Mouse (Mus musculus) lung, postnatal 10 days (tissue): ENCODE measurements at regions not wholly inside any gene's neighbourhood (a gene's known extent, or its start where the extent isn't known, plus 50 kb on each side); places are given as distances from the start of the nearest gene placed in this dataset.

Source experiments
- DNase-seq: peaks from one replicate; pipeline ENCODE4 v3.0.0; 2021

DNA sequence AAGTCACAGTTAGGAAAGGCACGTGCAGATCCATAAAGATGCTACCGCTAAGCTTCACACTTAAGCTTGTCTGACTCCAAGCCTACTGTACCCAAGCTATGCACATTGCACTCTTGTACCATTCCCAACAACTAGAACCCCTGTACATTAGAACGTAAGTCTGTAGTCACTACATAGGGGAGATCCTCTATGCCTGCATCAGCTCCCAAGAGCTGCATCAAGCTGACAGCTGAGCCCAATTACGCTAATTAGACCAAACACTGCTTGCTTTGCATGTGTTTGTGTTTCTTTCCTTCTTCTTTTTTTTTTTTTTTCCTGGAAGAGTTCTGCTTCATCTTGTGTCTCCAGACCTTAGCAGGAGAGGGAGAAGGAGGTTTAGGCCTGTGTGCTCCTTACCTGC, 641.5 kb upstream of the Sox9 start:
- no peak for DNase-seq

- DNase-seq = no peak
These were observed 641.1 kb upstream of the Sox9 start for GRCm38 (mm10) chr11:112140912-112141311.

- no peak for DNase-seq
These were observed 630.0 kb upstream of the Sox9 start for GRCm38 (mm10) chr11:112152051-112152450.

DNA sequence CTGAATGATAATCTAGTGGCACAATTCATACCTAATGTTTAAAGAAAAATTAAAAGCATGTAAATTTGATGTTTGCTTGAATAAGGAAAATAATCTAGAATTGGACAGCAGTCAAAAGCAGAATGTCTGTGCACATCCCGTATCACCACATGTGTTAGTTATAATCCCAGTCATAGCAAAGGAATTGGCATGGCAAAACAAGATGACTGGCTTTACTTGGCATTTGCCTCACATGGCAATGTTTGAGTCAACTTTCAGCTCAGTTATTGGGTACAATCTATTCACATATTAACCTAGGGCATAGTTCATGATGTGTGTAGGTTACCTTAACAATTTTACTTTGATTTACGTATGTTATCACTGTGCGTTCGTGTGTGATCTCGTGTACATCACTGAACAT, 628.8 kb upstream of the Sox9 start:
- DNase-seq = no peak

- no peak for DNase-seq
These were observed 627.2 kb upstream of the Sox9 start for GRCm38 (mm10) chr11:112154712-112155319.

GRCm38 (mm10) chr11:112155339-112155955, 626.6 kb upstream of the Sox9 start:
- no peak for DNase-seq

DNA sequence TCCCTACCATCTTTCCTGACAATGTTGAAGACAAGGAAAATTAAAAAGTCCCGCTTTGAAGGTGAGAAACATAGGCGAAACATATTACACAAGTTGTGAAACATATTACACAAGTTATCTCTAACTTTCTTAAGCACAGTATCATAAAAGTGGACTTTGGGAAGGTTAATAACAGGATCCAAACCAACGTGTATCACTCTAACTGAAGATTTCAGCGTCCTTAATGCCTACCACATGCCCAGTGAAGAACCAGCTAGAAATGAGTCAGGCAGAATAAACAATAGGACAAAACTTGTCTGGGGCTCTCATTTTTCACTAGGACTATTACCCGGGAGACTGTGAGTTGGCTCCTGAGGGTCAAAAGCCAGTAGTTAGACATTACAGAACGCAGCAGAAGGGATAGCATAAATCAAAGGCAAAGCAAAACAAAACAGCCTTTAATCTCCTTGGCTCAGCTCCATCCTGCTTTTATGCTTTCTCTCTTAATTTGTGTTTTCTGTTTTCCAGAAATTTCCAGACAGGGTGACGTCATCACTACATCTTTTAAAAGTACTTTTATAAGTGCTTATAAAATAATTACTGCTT, 618.3 kb upstream of the Sox9 start:
- peak; percentile 12 for DNase-seq

DNA sequence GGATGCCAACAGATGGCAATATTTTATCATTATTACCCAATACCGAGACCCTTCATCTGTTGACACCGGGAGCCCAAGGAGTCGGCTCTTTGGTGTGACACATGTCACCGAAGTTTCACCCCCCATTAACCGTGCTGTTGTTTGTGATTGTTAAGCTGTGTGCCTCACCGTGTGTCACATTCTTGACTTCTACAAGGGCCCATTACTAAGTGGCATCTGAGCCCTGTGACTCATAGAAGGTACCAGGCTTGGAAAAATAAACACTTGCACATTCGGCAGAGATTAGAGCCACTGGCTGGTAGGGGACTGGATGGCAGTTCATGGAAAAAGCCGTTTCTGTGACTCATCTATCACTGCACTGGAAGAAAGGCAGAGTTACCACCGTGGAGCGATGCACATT, 608.4 kb upstream of the Sox9 start:
- no peak for DNase-seq

DNA sequence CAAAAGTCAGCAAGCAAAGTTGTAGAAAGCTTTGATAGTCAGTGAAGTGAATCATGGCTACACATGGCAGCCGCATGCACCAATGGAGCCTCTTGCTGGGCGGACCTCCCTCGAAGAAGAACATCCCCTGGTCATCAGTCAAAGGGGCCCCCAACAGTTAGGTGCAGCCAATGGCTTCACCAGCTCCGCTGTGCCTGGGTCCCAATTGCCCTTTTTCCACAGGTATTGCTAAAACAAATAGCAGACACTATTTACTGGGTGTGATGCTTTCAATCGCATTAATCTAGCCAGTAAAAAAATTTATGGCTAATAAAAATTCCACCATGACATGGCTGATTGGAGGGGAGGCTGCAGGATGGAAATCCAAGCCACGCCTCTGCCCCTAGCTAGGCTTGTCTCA, 606.7 kb upstream of the Sox9 start:
- DNase-seq = no peak

- no peak for DNase-seq
These were observed 601.4 kb upstream of the Sox9 start for GRCm38 (mm10) chr11:112180666-112181065.

DNA sequence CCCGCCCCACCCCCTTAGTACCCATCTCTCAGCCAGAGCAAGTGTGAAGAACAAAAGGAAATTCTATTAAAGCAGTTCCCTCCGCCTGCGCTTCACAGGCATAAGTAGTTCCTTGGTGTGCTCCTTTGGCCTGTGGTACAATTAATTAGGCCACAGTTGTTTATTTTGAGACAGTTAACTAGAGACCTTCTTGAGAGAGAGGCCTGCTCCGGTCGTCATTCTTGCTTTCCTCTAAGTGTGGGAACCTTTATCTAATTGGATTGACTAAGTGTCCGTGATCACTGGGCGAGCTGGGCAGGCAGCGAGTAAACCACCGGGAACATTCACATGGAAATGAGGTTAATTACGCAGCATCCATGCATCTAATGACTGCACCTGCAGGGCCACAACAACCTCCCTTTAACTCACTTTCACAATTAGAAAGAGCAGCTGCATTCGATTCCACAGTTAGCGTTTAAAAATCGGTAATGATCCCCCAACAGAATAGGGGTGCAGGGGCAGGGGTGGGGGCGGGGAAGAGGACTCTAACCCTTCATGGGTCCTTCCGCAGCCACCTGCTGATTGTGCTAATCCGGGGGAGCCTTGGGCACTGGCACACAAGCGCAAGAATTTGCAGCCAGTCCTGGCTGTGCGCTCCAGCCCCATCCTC, 584.3 kb upstream of the Sox9 start:
- no peak for DNase-seq

DNA sequence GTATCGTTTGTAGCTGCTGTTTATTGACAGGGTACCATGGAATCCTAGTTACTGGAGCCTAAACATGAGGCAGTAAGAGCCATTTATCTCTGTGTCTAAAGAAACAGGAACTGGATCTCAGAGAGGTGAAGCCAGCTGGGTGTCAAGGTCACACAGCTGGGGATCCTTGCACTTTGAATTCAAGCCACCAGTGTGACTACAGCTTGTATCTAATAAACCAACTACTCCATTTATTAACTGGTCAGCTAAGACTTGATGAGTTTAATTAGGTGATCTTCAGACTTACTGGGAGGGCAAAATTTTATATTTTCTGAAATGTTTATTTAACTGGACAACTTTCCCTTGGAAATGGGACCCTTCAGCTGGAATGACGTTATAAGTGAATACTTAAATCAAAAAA, 577.5 kb upstream of the Sox9 start:
- DNase-seq = peak; percentile 44

DNA sequence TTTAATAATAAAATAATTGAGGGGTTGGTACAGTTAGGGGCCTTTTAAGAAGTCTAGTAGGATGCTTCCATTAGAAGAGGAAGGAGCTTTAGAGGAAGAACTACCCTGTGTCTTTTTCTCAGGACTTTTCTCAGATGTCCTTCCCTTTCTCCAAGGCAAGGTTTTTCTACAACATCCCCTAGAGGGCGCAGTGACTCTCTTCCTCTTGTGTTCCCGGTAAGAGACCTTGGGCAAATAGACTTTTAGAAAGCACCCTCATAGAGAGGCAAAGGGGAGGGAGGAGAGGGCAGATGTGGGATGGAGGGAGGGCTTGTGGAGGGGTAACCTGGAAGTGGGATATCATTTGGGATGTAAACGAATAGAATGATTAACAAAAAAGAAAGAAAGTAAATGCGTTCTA, 572.6 kb upstream of the Sox9 start:
- peak; percentile 66 for DNase-seq

DNA sequence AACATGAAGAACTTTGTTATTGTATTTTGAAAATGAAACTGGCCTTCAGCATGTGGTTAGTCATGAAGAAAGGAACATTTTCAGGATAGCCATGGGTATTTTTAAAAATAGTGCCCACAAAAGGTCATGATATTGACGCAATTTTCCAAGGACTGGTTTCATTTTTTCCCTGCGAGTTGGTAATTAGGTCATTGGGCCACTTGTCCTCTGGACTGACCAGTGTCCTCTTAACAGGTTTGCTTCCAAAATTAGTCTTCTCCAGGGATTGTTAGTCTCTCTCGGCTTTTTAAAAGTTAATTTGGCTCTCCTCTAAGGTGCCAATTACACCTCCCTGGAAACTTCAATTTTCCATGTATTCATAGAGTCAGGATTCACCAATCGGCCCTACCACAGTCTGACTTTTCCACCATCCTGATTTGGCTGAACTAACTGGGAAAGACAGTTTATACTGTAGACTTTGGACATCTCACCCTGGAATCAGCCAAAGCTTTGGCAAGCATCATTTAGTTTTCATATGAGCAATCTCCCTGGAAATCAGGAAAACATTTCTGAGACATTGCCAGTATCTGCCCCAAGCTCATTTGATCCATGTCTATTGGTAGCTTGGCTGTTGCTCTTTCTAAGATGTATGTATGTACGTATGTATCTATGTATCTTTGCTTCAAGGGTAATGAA, 562.8 kb upstream of the Sox9 start:
- no peak for DNase-seq

DNA sequence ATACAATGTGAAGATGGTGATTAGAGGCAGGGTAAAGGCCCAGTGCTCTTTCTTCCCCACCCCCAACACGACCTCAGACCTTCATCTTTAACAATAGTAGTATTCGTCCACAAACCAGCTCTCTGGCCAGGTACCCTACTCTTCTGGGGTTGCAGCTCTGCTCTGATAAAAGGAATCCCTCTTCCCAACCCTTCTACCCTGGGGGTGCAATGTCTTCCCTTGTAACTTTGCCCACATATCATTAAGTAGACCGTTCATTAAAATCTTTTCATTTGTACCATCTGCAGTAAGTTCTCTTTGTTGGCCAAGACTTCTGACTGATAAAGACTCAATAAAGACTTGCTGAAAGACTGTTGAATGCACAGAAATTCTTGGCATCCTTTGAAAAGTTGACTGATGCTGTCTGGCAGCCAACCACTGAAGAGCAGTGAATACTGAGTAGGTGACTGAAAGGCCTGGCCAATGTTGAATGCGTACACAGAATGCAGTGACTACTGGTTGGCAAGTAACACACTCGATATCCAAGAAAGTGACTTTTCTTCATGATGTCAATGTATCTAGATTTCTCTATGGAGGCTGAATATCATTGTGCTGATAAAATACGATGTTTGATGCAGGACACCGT, 547.4 kb upstream of the Sox9 start:
- no peak for DNase-seq

DNA sequence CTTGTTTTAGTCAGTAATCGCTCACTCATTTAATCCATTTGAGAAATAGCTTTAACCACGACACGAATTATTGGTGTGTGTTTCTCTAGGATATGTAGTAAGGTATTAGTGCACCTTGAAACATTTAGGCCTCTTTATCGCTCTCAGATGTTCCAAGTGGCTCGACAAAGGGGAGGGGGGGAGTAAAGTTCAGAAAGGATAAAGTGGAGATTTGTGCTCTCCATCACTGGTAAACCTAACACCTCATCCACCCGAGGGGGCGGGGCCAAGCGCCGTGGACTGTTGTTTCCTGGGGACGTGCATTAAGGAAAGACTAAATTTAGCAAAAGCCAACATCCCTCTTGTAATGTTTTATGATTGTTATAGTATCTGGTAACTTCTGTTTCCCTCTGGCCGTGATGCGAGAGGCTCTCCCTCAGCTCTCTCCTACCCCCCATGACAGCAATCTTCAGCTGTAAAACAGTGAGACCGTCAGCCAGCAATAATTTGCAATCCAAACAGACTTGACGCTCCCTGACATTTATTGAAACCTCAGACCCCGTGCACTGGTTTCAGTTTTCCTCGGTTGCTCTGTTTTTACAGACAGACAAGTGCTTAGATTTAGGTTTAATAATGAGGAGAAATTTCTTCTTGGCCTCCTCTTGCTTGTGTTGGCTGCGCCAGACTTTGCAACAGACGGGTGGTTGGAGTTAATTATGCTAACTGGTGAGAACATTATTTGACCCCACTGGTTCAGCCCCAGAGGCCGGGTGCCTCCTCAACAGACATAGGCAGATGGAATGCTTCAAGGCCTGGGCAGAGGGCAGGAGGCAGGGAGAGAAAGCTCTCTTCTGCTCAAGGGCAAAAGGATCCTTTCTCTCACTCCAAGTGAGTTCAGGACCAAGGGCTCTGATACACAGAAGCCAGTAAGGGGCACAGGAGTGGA, 542.8 kb upstream of the Sox9 start:
- DNase-seq = no peak

GRCm38 (mm10) chr11:112252548-112252947, 529.5 kb upstream of the Sox9 start:
- DNase-seq = no peak

DNA sequence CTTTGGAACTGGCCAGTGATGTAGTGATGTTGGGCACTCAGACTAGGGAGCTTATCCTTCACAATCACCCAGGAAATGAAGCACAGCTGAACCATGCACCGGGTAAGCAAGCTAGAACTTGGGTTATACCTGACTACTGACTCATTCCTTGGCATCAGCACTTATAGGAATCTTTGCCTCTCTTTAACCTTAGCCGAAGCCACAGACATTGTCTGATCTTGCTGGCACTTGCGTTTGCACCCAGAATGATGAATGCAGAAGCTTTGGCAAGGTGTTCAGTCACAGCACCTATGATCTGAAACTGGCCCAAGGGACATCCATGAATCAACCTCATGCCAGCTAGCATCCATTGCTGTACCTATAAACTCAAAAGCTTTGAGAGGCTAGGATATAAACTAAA, 529.0 kb upstream of the Sox9 start:
- DNase-seq = no peak

DNA sequence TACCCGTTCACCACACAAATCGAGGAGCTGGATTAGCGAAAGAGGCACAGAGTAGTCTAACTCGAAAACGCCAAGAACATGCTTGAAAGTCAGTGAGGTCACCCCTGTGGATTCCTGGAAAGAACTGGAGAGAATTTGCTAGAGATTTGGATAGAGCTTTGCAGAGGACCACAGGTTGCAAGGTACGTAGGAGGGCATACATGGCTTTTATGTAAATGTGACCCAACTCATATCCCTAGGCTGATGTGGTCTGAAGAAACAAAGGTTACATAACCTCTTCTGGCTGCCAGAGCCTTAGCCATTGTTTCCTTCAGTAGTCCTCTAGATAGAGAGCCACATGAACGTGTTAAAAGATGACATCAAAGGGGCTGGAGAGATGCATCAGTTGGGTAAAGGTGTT, 525.7 kb upstream of the Sox9 start:
- DNase-seq = no peak

DNA sequence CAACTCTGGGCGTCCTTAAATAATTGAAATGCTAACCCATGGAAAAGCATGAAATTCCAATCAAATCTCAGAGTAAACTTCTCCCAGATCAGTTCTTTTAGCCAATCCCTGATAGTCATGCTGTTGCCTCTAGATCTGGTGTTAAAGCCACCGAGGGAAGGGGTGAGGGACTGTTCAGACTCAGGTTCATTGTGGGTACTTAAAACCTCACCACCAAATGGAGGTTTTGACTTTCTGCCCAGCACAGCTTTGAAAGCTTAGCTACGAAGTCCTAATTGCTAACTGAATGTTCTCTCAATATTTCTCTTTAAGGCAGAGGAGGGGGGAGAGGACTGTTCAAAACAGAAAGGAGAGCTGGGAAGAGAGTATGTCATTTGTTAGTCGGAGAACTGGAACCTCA, 517.9 kb upstream of the Sox9 start:
- DNase-seq = no peak

DNA sequence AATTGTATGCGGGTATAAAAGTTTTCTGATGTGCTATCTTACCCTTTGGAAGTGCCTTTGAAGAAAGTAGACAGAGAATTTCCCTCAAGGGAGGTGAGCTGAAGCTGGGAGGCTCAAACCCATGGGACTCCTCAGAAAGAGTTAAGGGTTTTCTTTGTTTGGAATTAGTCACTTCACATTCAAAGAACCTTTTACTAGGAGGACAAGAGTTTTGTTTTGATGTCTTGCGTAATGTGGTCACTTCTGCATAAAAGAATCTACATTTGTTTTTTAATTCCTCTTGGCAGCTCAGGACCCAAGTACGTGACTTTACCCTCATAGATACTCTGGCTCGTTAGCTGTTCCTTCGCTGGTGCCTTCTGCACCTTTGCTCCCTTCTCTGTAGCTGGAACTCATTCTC, 511.1 kb upstream of the Sox9 start:
- DNase-seq = no peak

DNA sequence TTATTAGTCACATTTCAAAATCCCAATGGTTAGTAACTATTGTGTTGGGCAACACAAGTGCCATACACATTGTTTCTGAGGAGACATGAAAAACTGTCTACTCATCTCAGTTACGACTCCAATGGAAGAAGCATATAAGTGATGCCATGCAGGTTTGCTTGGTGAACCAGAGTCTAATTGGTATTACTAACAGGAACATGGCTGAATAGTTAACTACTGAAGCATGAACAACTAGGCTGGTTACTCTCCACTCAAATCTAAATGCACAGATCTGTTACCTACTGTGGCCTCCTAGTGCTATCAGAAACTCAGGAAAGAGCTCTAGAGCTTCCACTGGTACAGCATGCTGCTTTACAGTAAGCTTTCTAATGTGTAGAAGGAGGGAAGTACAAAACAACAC, 503.5 kb upstream of the Sox9 start:
- DNase-seq = no peak
